Mouse (Mus musculus) embryo, embryonic 10.5 days (tissue): Measurements from ENCODE around the gene Pgbd1.
A peak's percentile ranks its signal among the peaks of the same experiment; 100 is the strongest.
"Not testable (repeated sequence)": the region's sequence is repeated elsewhere in the genome, so short reads cannot be mapped to it uniquely, and the experiment has no call there.

Experiments
- DNase-seq: peaks from one replicate; pipeline ENCODE4 v3.0.0-alpha.2; 2015; ENCODE audit warnings: low spot score

Pgbd1 gene

GRCm38 (mm10) chr13:21440503-21441206, at the start of gene Pgbd1:
TSS of gene Pgbd1 (minus strand) at chr13:21441058.
- DNase-seq = peak; percentile 89

GRCm38 (mm10) chr13:21486881-21487280, 46.0 kb upstream of the Pgbd1 start:
- no peak for DNase-seq

- DNase-seq = peak; percentile 88
These were observed 38.2 kb upstream of the Pgbd1 start, which contains the start of the genes Zkscan4 and Gm10065 for GRCm38 (mm10) chr13:21478759-21479670. TSS of gene Zkscan4 (plus strand) at chr13:21478907. TSS of gene Gm10065 (minus strand) at chr13:21479441.

GRCm38 (mm10) chr13:21472427-21472826, 31.6 kb upstream of the Pgbd1 start:
- no peak for DNase-seq

- DNase-seq = no peak
These were observed 28.2 kb upstream of the Pgbd1 start for GRCm38 (mm10) chr13:21469097-21469496.

GRCm38 (mm10) chr13:21468061-21469019, 27.5 kb upstream of the Pgbd1 start, which contains the start of gene Nkapl:
TSS of gene Nkapl (minus strand) at chr13:21468509.
- DNase-seq = peak; percentile 93

GRCm38 (mm10) chr13:21467336-21467735, 26.5 kb upstream of the Pgbd1 start:
- DNase-seq = no peak

GRCm38 (mm10) chr13:21462516-21462915, 21.7 kb upstream of the Pgbd1 start:
- DNase-seq = not testable (repeated sequence)

- no peak for DNase-seq
These were observed 15.5 kb upstream of the Pgbd1 start for GRCm38 (mm10) chr13:21456347-21456746.

GRCm38 (mm10) chr13:21454133-21454532, 13.3 kb upstream of the Pgbd1 start:
- DNase-seq = no peak

GRCm38 (mm10) chr13:21453449-21453848, 12.6 kb upstream of the Pgbd1 start, which contains the start of gene Zscan26:
TSS of gene Zscan26 (minus strand) at chr13:21453730.
- DNase-seq = peak; percentile 95

GRCm38 (mm10) chr13:21453042-21453441, 12.2 kb upstream of the Pgbd1 start:
- DNase-seq = no peak

GRCm38 (mm10) chr13:21447856-21448614, 7.2 kb upstream of the Pgbd1 start:
- no peak for DNase-seq

- no peak for DNase-seq
These were observed 5.9 kb upstream of the Pgbd1 start for GRCm38 (mm10) chr13:21446796-21447195.

GRCm38 (mm10) chr13:21441207-21441572, 332 bp upstream of the Pgbd1 start:
- peak; percentile 28 for DNase-seq

GRCm38 (mm10) chr13:21435476-21435875, 5.4 kb downstream of the Pgbd1 start:
- DNase-seq = no peak

- no peak for DNase-seq
These were observed 13.2 kb downstream of the Pgbd1 start for GRCm38 (mm10) chr13:21427631-21428030.

- no peak for DNase-seq
These were observed 17.6 kb downstream of the Pgbd1 start for GRCm38 (mm10) chr13:21423301-21423700.

GRCm38 (mm10) chr13:21418865-21419264, 22.0 kb downstream of the Pgbd1 start:
- DNase-seq = no peak

GRCm38 (mm10) chr13:21417298-21418010, 23.4 kb downstream of the Pgbd1 start:
- DNase-seq = no peak
